Mouse (Mus musculus) thymus, postnatal 14 days (tissue): Measurements from ENCODE around the gene Cdsn.

Source experiments
- DNase-seq: peaks from one replicate; pipeline ENCODE4 v3.0.0; 2021

The Cdsn gene

GRCm38 (mm10) chr17:35537421-35537820 is 14.5 kb upstream of the Cdsn start:
- no peak for DNase-seq

GRCm38 (mm10) chr17:35538476-35538875 is 13.5 kb upstream of the Cdsn start:
- no peak for DNase-seq

GRCm38 (mm10) chr17:35539540-35539939 is 12.4 kb upstream of the Cdsn start:
- DNase-seq: no peak

- no peak for DNase-seq
These were observed 9.0 kb upstream of the Cdsn start for GRCm38 (mm10) chr17:35542761-35543411.

GRCm38 (mm10) chr17:35543412-35543861 is 8.5 kb upstream of the Cdsn start:
- no peak for DNase-seq

- no peak for DNase-seq
These were observed 7.9 kb upstream of the Cdsn start for GRCm38 (mm10) chr17:35544001-35544400.

GRCm38 (mm10) chr17:35544680-35545079 is 7.2 kb upstream of the Cdsn start:
- peak; percentile 54 for DNase-seq

- DNase-seq: no peak
These were observed 4.5 kb upstream of the Cdsn start for GRCm38 (mm10) chr17:35547465-35547864.

- no peak for DNase-seq
These were observed 3.3 kb upstream of the Cdsn start for GRCm38 (mm10) chr17:35548636-35549035.

GRCm38 (mm10) chr17:35549437-35550142 is 2.3 kb upstream of the Cdsn start:
- DNase-seq: no peak

GRCm38 (mm10) chr17:35550143-35550494 is 1.8 kb upstream of the Cdsn start:
- no peak for DNase-seq

GRCm38 (mm10) chr17:35550871-35551270 is 1.1 kb upstream of the Cdsn start:
- DNase-seq: no peak

GRCm38 (mm10) chr17:35554321-35554720 is 2.4 kb downstream of the Cdsn start:
- no peak for DNase-seq

GRCm38 (mm10) chr17:35554761-35555397 is 3.0 kb downstream of the Cdsn start:
- DNase-seq: no peak

- DNase-seq: no peak
These were observed 4.3 kb downstream of the Cdsn start for GRCm38 (mm10) chr17:35556186-35556765.

GRCm38 (mm10) chr17:35556812-35557211 is 4.9 kb downstream of the Cdsn start:
- peak; percentile 73 for DNase-seq

GRCm38 (mm10) chr17:35557351-35557750 is 5.4 kb downstream of the Cdsn start:
- no peak for DNase-seq

GRCm38 (mm10) chr17:35558216-35558615 is 6.3 kb downstream of the Cdsn start:
- DNase-seq: no peak

- DNase-seq: no peak
These were observed 15.2 kb downstream of the Cdsn start, which contains the start of gene 2300002M23Rik for GRCm38 (mm10) chr17:35567150-35567549. TSS of gene 2300002M23Rik (plus strand) at chr17:35567450.

- no peak for DNase-seq
These were observed 15.8 kb downstream of the Cdsn start for GRCm38 (mm10) chr17:35567767-35568166.

- DNase-seq: peak; percentile 24
These were observed 17.4 kb downstream of the Cdsn start for GRCm38 (mm10) chr17:35569091-35569944.

- no peak for DNase-seq
These were observed 18.9 kb downstream of the Cdsn start for GRCm38 (mm10) chr17:35570836-35571235.

- no peak for DNase-seq
These were observed 19.5 kb downstream of the Cdsn start for GRCm38 (mm10) chr17:35571477-35571876.
